Mouse (Mus musculus): Measurements from ENCODE around the gene Med26.

The Med26 gene

DNA sequence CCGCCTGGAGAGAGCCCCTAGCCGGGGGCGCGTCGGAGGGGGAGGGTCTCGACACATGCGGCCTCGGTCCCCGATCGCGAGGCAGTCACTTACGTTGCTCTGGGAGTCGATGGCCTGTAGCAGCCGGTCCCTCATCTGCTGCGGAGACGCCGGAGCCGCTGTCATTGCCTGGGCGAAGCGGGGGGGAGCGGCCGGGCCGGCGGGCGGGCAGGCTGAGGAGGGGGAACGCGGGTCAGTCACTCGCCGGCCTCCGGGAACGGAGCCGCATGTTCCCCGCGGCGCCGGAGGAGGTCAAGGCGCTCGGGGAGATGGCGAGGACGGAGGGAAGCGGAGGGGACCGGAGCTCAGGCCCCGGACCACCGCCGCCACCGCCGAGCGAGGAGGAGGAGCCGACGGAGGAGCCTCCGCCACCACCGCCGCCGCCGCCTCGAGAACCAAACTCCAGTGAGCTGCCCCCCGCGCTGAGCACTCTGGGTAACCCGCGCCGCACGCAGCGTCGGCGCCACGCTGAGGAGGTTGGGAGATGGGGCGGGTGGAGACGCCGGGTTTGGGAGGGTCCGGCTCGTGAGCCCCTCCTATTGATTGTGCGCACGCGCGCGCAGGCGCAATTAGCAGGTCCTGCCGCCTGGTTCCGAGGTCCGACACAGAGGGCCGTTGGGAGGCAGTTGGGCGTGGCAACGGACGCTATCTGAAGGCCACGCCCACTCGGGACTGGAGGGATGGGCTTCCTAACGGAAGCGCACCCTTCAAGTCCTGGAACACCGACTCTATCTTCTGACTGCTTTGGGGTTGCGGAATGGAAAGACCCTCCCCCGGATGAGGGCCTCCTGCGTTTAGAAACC is at the start of gene Med26:
TSS of gene Med26 (minus strand) at position 469 of the 842 bp plus-strand sequence.
- peak; percentile 97 for DNase-seq (ENCODE audit: low spot score)

DNA sequence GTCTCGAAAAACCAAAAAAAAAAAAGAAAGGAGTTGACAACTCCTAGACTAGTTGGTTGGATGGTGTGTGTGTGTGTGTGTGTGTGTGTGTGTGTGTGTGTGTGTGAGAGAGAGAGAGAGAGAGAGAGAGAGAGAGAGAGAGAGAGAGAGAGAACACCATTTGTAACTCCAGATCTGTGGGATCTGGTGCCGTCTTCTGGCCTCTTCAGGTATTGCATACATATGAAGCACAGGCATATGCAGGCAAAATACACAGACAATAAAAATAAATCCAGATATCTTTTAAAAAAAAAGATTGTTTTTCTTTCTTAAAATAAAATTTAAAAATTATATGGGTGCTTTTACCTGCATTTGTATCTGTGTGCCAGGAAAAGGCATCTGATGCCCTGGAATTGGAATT is 42.1 kb upstream of the Med26 start:
- DNase-seq (ENCODE audit: low spot score), result no peak

DNA sequence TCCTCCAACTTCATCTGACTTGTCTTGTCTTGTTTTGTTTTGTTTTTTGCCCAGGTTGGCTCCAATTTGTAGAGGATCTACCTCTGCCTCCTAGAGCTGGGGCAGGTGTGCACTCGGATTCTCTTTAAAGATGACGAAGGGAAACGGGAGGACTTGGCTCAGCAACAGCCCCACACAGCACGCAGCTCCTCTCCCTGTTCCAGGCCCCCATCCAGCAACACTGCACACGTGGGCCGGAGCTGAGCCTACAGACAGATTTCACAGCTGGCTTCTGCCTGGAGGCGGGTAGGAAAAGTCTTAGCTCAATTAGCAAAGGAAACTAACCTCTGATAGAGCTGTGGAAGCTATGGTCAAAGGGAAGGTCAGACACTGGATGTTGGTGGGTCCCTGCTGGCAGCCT is 41.2 kb upstream of the Med26 start:
- DNase-seq (ENCODE audit: low spot score), result peak; percentile 70

- no peak for DNase-seq (ENCODE audit: low spot score)
These were observed 40.8 kb upstream of the Med26 start for GRCm38 (mm10) chr8:72588865-72589264.

DNA sequence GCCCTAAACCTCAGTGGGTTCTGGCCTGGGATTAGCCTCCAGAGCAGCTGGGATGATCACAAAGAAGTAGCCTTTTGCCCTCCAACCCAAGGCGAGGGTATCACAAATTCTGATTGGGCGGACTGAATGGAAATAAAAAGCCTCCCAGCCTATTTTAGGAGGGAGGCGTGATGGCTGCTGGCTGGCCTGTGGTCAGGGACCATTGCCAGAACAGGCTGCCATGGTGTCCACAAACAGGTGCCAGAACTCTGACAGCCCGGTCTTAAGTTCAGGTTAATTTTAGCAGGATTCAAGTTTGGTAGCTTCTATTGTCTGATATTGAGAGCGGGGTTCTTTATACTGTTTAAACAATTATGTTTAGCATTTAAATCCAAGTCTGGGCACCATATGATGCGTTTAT is 39.7 kb upstream of the Med26 start:
- DNase-seq (ENCODE audit: low spot score), result no peak

DNA sequence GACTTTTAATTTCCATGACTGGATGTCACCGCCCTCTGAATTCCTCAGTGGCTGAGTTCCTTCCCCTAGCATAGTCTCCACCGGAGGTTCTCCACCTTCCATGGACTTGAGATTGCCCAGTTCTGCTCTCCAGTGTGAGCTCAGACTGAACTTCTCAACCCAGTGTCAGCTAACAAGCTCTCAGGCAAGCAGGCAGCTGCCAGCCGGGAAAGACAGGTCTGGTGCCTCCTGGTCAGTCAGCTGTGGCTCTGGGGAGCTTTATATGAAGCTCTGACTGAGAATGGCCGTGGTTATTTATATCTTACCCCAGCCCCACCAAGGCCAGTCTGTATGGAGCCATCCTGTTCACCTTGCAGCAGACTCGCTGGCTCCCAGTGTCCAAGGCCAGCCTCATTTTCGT is 36.3 kb upstream of the Med26 start:
- DNase-seq (ENCODE audit: low spot score), result no peak

- DNase-seq (ENCODE audit: low spot score), result no peak
These were observed 35.1 kb upstream of the Med26 start for GRCm38 (mm10) chr8:72583056-72583771.

DNA sequence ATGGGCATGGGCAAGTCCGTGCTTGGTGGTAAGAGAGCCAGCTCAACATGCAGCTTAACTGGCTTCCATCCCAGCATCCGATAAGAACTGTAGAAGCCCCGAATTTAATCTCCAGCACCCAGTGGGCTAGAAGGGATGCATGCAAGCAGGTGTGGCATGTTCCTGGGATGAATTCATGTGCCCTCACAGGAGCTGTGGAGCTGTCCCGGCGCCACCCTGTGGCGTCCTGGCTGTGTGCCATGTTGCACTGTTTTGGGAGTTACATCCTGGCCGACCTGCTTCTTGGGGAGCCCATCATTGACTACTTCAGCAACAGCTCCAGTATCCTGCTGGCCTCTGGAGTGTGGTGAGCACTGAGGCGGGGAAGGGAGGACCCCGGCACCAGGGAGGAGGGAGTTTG is 31.3 kb upstream of the Med26 start:
- no peak for DNase-seq (ENCODE audit: low spot score)

DNA sequence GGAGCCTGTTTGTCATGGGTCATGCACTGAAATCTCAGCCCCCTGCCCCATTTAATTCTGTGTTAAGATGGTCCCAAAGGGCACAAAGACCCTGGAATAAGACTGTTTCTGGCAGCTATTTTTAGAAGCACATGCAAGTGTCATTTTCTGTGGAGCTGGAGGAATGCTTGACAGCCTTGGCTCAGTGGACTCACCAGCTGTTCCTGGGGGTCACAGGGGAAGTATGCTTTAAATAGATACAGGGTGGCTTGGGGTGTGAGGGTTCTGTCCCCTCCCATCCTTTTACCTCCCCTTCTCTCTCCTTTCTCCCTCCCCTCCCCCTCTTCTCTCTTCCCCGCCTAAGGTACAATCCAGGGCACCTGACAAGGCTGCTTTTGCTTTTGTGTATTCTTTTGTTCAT is 29.9 kb upstream of the Med26 start:
- no peak for DNase-seq (ENCODE audit: low spot score)

DNA sequence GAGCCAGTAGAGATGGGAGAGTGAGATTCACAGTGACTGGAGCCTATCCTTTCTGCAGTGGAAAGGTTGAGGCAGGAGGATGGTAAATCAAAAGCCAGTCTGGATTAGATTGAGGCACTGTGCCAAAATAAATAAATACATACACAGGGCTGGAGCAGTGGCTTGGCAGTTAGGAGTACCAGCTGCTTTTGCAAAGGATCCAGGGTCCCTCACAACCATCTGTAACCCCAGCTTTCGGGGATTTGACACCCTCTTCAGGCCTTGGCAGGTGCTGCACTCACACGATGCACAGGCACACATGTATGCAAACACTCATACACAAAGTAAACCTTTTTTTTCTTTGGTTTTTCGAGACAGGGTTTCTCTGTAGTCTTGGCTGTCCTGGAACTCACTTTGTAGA is 29.2 kb upstream of the Med26 start:
- no peak for DNase-seq (ENCODE audit: low spot score)

GRCm38 (mm10) chr8:72575915-72576314 is 27.8 kb upstream of the Med26 start:
- no peak for DNase-seq (ENCODE audit: low spot score)

DNA sequence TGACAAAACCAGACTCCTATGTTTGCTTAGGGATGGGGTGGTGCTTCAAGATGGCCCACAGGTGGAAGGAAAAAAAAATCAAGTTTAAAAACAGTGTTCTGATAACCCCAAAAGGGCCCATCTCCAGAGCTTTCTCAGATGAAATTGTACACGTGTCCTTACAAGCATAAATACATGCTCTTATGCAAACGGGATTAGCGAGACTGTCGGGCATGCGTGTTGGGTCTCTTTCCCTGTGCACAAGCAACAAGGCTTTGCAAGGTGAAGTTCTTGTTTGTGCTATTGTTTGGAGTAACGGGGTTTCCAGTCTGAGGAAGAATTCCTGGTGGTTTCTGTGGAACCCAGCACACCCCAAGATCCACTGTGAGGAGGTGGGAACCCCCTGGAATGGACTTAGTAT is 25.4 kb upstream of the Med26 start:
- DNase-seq (ENCODE audit: low spot score), result no peak

- DNase-seq (ENCODE audit: low spot score), result no peak
These were observed 24.4 kb upstream of the Med26 start for GRCm38 (mm10) chr8:72572507-72572906.

DNA sequence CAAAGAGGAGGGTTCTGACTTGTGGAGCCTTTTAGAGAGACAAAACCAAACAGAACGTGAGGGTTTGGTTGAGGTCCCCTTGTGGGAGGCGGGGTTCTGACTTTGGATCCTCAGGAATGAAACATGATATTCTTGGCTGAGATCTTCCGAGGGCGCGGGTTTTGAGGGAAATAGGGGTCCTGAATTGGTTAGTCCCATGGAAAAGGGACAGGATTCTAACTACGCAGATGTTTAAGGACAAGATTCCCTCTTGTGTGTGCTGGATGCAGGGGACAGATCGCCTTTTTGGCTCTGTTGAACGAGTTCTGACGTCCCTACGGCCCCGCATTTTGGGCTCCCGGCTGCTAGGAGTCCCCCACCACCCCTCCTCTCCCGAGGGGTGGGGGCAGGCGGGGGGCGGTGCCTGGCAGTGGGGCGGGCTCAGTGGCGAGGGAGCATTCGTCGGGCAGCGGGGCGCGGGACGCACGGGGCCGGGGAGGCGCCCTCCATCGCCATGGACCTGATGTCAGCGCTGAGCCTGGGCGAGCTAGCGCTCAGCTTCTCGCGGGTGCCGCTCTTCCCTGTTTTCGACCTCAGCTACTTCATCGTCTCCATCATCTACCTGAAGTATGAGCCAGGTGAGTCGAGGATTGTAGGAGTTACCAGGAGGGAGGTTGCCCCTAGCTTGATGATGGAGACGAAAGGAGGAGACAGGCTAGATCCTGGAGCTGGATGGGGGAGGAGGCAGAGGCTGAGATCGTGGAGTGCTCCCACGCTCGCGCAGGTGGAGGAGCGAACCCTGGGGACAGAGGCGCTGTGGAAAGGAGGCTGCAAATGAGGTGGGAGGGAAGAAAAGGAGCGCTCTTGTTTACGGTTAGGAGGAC is 23.8 kb upstream of the Med26 start, which contains the start of gene Tmem38a:
TSS of gene Tmem38a (plus strand) at position 445 of the 863 bp plus-strand sequence.
- DNase-seq (ENCODE audit: low spot score), result peak; percentile 73

DNA sequence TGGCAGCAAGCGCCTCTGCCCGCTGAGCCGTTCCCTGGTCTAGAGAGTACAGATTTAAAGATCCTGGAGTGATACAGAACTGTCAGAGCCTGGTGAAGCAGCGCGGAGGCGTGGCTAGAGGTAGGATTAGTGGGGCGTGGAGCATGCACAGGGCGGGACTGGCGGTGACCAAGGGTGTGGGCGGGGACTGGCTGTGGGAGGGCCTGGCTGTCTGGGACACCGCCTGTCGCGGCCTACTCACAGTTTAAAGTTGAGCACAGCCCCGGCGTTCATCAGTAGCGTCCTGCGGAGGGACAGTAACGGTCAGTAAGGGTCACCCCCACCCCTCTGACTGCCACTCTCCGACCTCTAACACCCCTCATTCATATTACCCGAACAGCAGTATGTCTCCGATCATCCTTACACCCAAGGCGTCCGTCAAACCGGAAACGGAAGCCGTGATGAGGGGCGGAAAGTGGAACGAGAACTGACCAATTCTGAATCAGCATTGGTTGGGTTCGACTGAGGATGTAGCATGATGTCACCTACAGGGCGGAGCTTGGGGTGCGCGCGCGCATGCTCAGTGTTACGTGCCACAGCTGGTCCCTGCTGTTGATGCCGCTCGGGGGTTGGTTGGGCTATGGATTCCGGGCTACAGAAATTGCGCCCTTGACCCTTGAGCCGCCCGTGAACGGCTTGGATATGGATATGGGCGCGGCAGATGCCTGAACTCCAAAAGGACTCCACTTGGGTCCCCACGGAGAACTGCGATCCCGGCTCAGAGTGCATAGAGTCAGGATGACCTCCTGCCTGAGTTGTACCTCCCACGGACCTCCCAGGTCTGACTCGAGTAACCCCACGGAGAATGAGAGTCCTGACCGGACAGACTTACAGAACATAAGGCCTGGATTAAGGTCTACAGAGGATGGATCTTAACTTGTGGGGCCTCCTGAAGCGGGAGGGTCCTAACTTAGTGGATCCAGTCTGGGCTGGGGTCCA is 22.9 kb upstream of the Med26 start, which contains the start of gene Smim7:
TSS of gene Smim7 (minus strand) at position 456 of the 978 bp plus-strand sequence.
- DNase-seq (ENCODE audit: low spot score), result peak; percentile 97

DNA sequence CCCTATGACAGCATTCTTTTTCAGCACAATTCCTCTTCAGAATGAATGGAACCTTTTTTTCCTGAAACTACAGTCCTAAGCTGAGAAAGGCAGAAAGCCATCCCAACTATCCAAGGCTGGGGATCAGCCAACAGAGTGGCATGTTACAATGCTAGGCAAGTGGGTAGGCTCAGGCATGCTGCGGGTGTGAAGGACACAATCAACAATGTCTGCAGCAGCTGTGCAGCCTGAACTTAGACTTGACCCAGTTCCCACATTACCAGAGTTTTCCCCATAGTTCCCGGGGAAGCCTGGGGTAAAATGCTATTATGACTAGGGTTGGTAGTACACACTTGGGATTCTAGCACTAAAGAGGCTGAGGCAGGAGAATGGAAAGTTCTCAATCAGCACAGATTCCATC is 17.9 kb upstream of the Med26 start:
- no peak for DNase-seq (ENCODE audit: low spot score)

- DNase-seq (ENCODE audit: low spot score), result no peak
These were observed 13.1 kb upstream of the Med26 start for GRCm38 (mm10) chr8:72561111-72561689.

GRCm38 (mm10) chr8:72555770-72556169 is 7.7 kb upstream of the Med26 start:
- no peak for DNase-seq (ENCODE audit: low spot score)

- DNase-seq (ENCODE audit: low spot score), result no peak
These were observed 1.3 kb upstream of the Med26 start for GRCm38 (mm10) chr8:72549314-72549892.

DNA sequence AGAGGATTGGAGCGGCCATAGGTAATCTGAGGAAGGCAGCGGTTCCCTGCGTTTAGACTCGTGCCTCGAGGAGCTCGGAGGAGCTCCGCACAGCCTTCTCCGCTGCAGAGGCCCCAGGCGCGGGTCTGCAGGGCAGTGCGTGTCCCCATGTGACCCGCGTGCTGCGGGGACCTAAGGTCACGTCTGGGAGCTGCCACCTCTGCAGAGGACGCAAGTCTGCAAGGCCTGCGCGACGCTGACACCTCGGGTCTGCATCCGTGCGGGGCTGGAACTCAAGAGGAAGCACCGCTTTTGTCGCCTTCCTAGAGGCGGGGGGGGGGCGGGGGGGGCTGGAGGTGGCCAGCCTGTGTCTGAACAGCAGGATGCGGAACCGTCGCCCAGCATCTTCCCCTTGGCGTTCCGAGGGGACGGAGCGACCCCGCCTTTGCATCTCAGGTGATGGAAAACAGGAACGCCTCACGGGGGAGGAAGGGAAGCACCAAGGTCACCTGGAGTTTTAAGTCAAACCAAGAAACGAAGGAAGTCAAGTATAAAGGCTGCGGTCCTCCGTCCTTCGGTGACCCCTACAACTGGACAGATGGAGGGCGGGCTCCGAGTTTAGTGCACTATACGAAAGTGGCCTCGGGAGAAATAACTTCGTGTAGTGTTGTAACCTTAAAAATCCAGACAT is 709 bp upstream of the Med26 start:
- peak; percentile 57 for DNase-seq (ENCODE audit: low spot score)
